Mouse (Mus musculus) fat pad, adult 2 months (tissue): ENCODE results near the gene Slit3.

Experiments used
- DNase-seq: peaks from one replicate; pipeline ENCODE4 v3.0.0-alpha.2; 2011; ENCODE audit warnings: low read depth, low spot score; ENCODE audit errors: extremely low read depth

The Slit3 gene

GRCm38 (mm10) chr11:35387826-35388225 lies 266.8 kb downstream of the Slit3 start:
- DNase-seq, result no peak

- DNase-seq, result no peak
Observed at GRCm38 (mm10) chr11:35388471-35388870, 267.4 kb downstream of the Slit3 start.

GRCm38 (mm10) chr11:35389341-35389740 lies 268.3 kb downstream of the Slit3 start:
- no peak for DNase-seq

- DNase-seq, result no peak
Observed at GRCm38 (mm10) chr11:35389780-35390435, 268.9 kb downstream of the Slit3 start.

- DNase-seq, result no peak
Observed at GRCm38 (mm10) chr11:35393815-35394214, 272.8 kb downstream of the Slit3 start.

GRCm38 (mm10) chr11:35395376-35395775 lies 274.4 kb downstream of the Slit3 start:
- no peak for DNase-seq

GRCm38 (mm10) chr11:35398353-35398752 lies 277.3 kb downstream of the Slit3 start:
- DNase-seq, result no peak

GRCm38 (mm10) chr11:35403516-35403915 lies 282.5 kb downstream of the Slit3 start:
- DNase-seq, result no peak

GRCm38 (mm10) chr11:35406045-35406444 lies 285.0 kb downstream of the Slit3 start:
- no peak for DNase-seq

GRCm38 (mm10) chr11:35406522-35406921 lies 285.5 kb downstream of the Slit3 start:
- DNase-seq, result no peak

- DNase-seq, result no peak
Observed at GRCm38 (mm10) chr11:35407341-35408154, 286.5 kb downstream of the Slit3 start.

- DNase-seq, result no peak
Observed at GRCm38 (mm10) chr11:35410431-35410830, 289.4 kb downstream of the Slit3 start.

- DNase-seq, result peak; percentile 75
Observed at GRCm38 (mm10) chr11:35415768-35416401, 294.9 kb downstream of the Slit3 start.

- DNase-seq, result no peak
Observed at GRCm38 (mm10) chr11:35416402-35417093, 295.5 kb downstream of the Slit3 start.

GRCm38 (mm10) chr11:35417911-35418552 lies 297.0 kb downstream of the Slit3 start:
- DNase-seq, result no peak

- no peak for DNase-seq
Observed at GRCm38 (mm10) chr11:35419013-35419412, 298.0 kb downstream of the Slit3 start.

GRCm38 (mm10) chr11:35421728-35422127 lies 300.7 kb downstream of the Slit3 start:
- no peak for DNase-seq

- DNase-seq, result no peak
Observed at GRCm38 (mm10) chr11:35428036-35428435, 307.0 kb downstream of the Slit3 start.

- no peak for DNase-seq
Observed at GRCm38 (mm10) chr11:35431130-35431529, 310.1 kb downstream of the Slit3 start.

GRCm38 (mm10) chr11:35437510-35437909 lies 316.5 kb downstream of the Slit3 start:
- no peak for DNase-seq

- DNase-seq, result no peak
Observed at GRCm38 (mm10) chr11:35440186-35440585, 319.2 kb downstream of the Slit3 start.
